Mouse (Mus musculus) fat pad, adult 2 months (tissue): ENCODE measurements around the gene Fcgrt.
"Not testable (repeated sequence)": the region's sequence is repeated elsewhere in the genome, so short reads cannot be mapped to it uniquely, and the experiment has no call there.

ENCODE experiments used
- DNase-seq: peaks from one replicate; pipeline ENCODE4 v3.0.0-alpha.2; 2011; ENCODE audit warnings: low read depth, low spot score; ENCODE audit errors: extremely low read depth

Fcgrt gene

GRCm38 (mm10) chr7:45112529-45112928 lies 8.9 kb upstream of the Fcgrt start:
- DNase-seq: no peak

- no peak for DNase-seq
Observed at GRCm38 (mm10) chr7:45111940-45112339, 8.3 kb upstream of the Fcgrt start.

DNA sequence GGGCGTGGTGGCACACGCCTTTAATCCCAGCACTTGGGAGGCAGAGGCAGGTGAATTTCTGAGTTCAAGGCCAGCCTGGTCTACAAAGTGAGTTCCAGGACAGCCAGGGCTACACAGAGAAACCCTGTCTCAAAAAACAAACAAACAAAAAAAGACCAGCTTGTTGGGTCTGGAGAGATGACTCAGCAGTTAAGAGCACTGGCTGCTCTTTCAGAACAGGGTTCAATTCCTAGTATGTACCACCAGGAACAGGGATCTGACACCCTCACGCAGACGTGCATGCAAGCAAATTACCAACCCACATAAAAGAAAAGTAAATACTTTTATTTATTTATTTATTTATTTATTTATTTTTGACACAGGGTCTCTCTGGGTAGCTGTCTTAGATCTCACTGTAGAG lies 6.4 kb upstream of the Fcgrt start:
- DNase-seq: not testable (repeated sequence)

DNA sequence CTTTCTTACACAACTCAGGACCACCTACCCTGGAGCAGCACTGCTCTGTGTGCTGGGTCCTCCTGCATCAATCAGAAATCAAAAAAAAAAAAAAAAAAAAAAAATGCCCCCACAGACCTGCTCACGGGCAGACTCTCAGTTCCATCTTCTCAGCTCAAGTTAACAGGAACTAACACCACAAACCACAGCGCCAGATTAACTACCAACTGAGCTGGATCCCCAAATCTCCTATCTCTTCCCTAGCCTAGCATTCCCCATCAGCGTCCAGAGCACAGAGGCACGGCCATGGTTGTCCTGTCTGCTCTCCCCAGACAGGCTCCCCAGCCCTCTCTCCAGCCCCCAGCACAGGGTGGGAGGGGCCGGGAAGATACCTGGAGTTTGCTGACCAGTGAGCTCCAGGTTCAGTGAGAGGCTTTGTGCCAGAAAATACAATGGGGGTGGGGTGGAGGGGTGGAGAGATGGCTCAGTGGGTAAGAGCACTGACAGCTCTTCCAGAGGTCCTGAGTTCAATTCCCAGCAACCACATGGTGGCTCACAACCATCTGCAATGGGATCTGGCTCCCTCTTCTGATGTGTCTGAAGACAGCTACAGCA lies 3.5 kb upstream of the Fcgrt start:
- DNase-seq: no peak

DNA sequence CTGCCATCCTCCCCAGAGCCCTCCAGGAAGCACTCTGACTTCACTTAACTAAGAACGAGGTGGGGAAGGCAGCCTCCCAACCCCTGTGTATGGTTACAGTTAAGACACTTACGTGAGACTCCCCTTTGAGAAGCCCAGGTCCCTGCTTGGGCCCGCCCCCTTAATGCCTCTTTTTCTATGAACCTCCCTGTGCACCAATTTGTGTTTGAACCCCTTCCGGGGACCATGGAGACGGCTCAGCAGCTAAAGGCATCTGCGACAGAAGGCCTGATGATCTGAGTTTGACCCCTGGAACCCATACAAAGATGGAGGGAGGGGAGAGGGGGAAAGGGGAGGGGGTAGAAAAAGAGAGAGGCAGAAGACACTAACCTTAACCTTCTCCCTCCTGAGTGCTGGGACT lies 2.8 kb upstream of the Fcgrt start:
- DNase-seq: no peak

GRCm38 (mm10) chr7:45105491-45105890 lies 1.8 kb upstream of the Fcgrt start:
- DNase-seq: no peak

- DNase-seq: no peak
Observed at GRCm38 (mm10) chr7:45104941-45105340, 1.3 kb upstream of the Fcgrt start.

DNA sequence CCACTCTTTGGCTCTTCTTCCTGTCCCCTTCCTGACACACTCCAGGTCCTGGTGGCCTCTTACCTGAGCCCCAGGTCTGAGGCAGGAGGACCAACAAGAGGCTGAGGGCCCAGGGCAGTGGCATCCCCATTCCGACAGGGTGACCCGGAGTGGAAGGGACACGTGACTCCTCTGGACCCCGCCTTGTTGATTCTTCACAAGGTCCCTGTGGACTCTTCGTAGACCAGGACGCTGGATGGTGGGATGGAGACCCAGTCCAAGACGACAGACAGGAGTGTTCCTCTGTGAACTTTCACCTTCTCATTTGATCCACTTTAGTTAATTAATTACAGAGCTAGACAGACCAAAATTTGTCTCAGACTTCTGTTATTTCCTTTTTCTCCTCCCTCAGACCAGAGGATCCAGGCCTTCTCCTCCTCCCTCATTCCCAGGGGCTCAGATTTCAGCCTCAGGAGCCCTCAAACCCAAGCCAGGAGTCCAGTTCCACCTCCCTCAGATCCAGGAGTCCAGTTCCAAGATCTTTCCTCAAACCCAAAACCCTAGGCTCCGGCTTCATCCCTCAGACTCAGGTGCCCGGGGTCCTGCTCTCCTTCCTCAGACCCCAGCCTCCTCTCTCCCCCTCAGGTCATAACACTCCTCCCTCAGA lies 588 bp downstream of the Fcgrt start:
- no peak for DNase-seq

GRCm38 (mm10) chr7:45102441-45102840 lies 1.2 kb downstream of the Fcgrt start:
- no peak for DNase-seq

- no peak for DNase-seq
Observed at GRCm38 (mm10) chr7:45100046-45100445, 3.6 kb downstream of the Fcgrt start.

- DNase-seq: no peak
Observed at GRCm38 (mm10) chr7:45098541-45099240, 5.0 kb downstream of the Fcgrt start.

DNA sequence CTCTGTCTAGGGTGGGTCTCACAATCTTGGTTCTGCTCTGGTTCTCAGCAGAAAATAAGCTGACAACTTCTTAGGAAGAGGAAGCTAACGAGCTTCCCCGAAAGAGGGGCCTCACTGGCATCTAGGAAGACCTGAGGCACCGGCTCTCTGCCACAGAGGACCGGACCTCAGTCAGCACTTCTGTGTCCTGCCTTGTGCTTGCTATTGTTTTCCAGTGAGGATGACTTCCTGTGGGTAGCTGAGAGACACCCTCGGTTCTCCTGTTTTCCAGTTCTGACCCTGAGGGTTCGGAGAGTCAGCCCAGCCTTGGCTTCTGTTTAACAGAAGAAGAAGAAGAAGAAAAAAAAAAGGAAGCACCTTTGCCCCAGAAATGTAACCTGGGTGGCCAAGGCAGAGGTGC lies 6.2 kb downstream of the Fcgrt start:
- no peak for DNase-seq

- DNase-seq: not testable (repeated sequence)
Observed at GRCm38 (mm10) chr7:45095965-45096364, 7.7 kb downstream of the Fcgrt start.

DNA sequence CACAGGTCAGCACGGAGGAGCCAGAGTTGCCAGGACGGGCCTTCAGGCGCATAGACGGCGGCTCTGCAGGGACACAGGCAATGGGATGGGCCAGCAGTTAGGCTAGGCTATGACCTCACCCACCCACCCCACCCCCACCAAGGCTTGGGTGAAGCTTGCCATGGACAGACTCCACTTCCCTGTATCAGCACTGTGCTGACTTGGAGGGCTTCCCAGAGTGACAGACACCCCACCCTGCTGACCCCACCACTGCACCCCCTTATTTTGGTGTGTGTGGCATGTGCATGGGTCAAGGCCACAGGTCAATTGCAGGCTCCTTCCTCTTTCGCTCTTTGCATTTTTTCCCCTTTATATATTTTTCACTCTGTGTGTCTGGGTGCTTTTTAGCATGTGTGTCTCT lies 8.3 kb downstream of the Fcgrt start:
- DNase-seq: no peak

- no peak for DNase-seq
Observed at GRCm38 (mm10) chr7:45094121-45094520, 9.5 kb downstream of the Fcgrt start.

DNA sequence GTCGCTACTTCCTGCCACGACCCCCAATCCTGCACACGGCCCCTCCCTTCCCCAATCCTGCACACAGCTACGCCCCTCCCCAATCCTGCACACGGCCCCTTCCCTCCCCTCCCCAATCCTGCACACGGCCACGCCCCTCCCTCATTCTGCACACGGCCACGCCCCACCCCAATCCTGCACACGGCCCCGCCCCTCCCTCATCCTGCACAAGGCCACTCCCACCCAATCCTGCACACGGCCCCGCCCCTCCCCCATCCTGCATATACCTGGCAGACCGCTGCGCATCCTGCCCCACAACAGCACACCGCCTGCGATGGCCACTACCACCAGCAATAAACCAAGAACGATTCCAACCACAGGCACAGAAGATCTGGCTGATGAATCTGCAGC lies 10.1 kb downstream of the Fcgrt start:
- no peak for DNase-seq

GRCm38 (mm10) chr7:45092828-45093515 lies 10.7 kb downstream of the Fcgrt start:
- no peak for DNase-seq

- DNase-seq: no peak
Observed at GRCm38 (mm10) chr7:45092048-45092447, 11.6 kb downstream of the Fcgrt start, which contains the start of gene Rcn3. TSS of gene Rcn3 (minus strand) at chr7:45092221.

GRCm38 (mm10) chr7:45091001-45091990 lies 12.4 kb downstream of the Fcgrt start:
- DNase-seq: no peak

- DNase-seq: no peak
Observed at GRCm38 (mm10) chr7:45090251-45090977, 13.2 kb downstream of the Fcgrt start.
